Mouse (Mus musculus) layer of hippocampus, adult 18-20 months (tissue): Measurements from ENCODE around the gene Ddit4. TPM values are rescaled to one million over a fixed set of nuclear protein-coding genes. Genes with fewer than 3 reads are reported as not detected.
A peak's percentile ranks its signal among the peaks of the same experiment; 100 is the strongest.

Source experiments
- DNase-seq, 2 experiments: peaks; one replicate each; pipeline ENCODE4 v3.0.0; 2022; ENCODE audit warnings: low spot score in 2 of 2
- total RNA-seq, 2 experiments: library from RNA; stranded (reverse); gene quantifications; 2 replicates each; pipeline ENCODE4 v1.2.3; 2021

Gene Ddit4
- total RNA-seq, 2 experiments from 2014 or later: 69.7 to 89.5 TPM

GRCm38 (mm10) chr10:59949783-59950605 is 1.6 kb downstream of the Ddit4 start:
- no peak for DNase-seq

GRCm38 (mm10) chr10:59949255-59949648 is 2.4 kb downstream of the Ddit4 start:
- DNase-seq: no peak

- DNase-seq: no peak
Measured at GRCm38 (mm10) chr10:59948363-59949254, 3.0 kb downstream of the Ddit4 start.

- DNase-seq: no peak
Measured at GRCm38 (mm10) chr10:59947296-59948073, 4.1 kb downstream of the Ddit4 start.

- no peak for DNase-seq
Measured at GRCm38 (mm10) chr10:59946362-59946761, 5.3 kb downstream of the Ddit4 start.

DNA sequence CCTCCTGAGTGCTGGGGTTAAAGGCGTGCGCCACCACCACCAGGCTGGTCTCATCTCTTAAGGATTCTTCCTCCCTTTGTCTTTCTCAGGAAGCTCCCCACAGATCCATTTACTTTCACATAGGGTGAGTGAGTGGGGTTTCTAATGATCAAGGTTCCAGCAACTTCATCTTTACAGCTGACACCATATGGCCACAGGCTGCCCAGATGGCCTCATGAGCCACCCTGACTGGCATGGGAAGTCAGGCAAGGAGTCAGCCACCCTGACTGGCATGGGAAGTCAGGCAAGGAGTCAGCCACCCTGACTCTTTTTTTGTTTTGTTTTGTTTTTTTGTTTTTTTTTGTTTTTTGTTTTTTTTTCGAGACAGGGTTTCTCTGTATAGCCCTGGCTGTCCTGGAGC is 6.2 kb downstream of the Ddit4 start:
- DNase-seq: no peak

DNA sequence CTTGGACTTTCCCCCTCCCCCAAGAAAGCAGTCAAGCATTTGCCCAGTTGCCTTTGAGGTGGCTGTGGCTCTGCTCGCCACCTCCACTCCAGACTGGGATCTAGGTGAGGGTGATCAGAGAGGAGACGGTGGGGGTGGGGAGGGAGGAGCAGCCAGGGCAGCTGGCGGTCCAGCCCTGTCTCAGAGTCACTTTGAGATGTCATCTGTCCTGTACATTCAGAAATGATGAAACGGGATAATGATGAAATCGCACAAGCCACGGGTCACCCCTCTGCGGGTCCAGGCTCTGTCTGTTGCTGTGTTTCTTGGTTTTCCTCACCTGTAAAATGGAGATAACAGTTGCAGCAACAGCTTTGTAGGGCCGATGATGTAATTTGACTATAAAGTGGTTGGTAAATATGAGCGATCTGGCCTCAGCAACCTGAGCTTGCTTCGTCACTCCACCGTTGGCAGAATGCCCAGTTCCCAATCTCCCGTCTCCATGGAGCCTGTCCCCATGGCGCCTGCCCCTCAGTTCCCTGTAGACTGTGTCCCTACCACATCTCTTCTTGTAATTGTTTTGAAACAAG is 8.1 kb downstream of the Ddit4 start:
- DNase-seq: peak; percentile 83 to 93

DNA sequence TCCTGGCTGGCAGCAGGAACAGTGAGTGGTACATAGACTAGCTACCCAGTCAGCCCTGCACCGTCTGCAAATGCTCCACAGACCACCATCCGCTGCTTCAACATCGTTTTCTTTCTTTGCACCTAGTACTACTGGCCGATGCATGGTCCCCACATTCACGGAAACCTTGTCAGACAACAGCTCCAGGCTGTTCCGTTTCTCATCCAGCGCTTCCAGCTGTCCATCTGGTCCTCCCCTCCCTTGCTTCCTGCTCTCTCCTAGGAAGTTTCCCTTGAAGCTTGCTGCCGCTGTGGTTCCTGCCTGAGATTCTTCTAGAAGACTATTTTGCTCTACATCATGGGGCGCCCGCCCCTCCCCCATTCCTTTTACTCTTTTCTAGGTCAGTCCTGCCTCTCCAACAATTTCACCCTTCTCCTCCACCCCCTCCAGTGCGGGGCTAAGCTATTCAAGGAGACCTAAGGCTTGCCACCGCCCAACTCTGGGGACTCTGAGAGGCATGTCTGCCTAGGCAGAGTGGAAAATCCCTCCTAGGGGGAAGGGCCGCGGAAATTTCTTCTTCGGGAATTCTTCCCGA is 8.7 kb downstream of the Ddit4 start:
- peak; percentile 40 to 80 for DNase-seq

DNA sequence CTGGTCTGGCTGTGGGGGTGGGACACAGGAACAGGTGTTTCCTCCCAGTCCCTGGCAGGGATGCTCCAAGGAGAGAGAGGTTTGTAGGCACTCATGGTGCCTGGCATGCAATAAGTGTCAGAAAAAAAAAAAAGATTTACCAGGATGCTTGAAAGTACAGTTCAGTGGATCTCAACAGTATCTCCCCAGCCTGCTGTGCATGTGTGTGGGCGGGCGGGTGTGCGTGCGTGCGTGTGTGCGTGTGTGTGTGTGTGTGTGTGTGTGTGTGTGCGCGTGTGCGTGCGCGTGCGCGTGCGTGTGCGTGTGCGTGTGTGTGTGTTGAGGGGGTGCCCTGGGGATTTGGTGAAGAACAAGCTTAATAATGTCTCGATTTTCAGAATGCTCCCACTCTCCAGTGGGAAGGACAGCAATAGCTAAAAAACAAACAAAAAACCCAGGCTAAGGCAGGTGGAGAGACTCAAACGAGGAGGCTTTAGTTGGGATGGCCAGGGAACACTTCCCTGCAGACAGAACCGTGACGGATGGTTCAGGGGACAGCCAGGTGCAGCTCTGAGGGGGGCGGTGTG is 9.3 kb downstream of the Ddit4 start:
- peak in 1 of 2 experiments; percentile 61 for DNase-seq

DNA sequence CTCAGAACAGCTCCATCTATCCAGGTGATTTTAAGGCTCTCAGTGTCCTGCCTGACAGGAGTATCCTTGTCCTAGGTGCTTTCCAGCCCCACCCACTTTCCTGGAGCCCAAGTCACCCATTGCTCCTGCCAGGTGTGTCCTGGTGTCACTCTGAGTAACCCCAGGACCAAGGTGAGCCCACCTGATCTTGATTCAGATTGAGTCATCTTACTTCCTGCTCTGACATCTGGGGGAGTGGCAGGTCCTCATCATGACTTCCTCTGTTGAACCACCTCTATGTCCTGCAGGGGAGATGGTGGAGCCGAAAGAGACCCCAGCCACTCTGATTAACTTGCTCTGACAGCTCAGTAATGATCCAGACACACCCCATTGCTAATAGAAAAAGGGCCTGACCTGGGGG is 12.6 kb downstream of the Ddit4 start:
- DNase-seq: no peak

- DNase-seq: no peak
Measured at GRCm38 (mm10) chr10:59938662-59939061, 13.0 kb downstream of the Ddit4 start.

DNA sequence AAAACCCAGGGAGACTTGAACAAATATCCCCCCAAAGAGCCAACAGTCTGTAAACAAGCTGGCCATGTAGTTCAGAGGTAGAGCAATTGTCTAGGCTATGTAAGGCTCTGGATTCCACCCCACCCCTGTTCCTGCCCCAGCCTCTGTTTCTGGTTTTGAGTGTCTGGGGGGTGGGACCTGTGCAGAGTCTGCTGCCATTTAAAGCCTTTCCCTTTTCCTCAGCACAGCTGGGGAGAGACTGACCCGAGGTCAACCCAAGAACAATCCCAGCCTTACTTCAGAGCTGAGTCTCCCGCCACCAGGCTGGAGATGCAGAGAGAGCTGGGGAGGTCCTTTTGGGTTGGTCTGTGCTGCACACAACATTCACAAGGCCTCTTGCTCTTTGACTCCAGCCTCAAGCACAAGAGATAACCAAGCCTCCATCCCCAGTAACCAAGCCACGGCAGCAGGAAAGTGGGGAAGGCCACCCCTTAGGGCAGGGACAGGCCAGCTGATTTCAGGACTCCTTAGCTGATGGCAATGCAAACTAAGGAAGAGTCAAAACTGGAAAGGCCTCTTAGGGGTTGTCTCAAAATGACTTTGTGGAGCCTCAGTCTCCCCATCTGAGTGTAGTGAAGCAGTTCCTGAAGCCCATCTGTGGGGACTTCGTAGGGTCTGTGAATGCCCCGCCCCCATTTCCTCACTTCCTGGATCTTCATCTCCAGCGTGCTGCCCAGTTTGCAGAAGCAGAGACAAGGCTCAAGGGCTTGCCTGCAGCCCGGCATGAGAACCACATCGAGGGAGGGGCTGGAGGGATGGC is 15.4 kb downstream of the Ddit4 start:
- DNase-seq: no peak

- no peak for DNase-seq
Measured at GRCm38 (mm10) chr10:59934039-59934438, 17.6 kb downstream of the Ddit4 start.

- no peak for DNase-seq
Measured at GRCm38 (mm10) chr10:59932521-59932920, 19.1 kb downstream of the Ddit4 start.

DNA sequence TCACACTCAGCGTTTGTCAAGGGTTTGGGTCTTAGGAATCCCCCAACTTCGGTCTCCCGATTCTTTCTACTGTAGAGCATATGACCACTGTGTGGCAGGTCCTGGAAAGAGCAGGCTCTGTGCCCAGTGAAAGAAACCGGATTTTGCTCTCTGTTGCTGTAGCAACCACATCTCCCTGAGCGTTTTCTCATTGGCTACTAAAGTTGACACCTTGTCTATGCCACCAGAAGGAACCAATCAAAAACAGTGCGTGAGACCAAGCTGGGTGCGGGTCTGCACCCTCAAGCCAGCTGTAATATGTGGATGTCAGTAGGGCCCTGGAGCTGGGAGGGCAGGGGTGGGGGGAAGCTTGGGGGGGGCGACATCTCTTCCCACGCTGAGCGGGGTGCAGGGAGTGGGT is 20.6 kb downstream of the Ddit4 start:
- peak in 1 of 2 experiments; percentile 60 for DNase-seq

- DNase-seq: no peak
Measured at GRCm38 (mm10) chr10:59929205-59929604, 22.4 kb downstream of the Ddit4 start.

- no peak for DNase-seq
Measured at GRCm38 (mm10) chr10:59924305-59924704, 27.3 kb downstream of the Ddit4 start.

DNA sequence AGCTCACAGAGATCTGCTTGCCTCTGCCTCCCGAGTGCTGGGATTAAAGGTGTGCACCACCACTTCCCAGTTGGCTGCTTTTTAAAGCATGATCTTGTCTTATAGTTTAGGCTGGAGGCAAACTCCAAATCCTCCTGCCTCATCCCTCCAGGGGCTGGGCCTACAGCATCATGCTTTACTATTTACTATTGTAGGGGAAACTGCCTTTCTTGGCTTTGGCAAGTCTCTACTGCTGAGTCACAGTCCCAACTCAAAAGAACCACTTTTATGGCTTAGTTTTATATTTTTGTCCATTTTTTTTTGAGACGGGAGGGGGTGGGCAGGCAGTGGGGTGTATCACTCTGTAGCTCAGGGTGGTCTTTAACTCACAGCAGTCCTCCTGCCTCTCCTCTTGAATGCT is 28.1 kb downstream of the Ddit4 start:
- DNase-seq: no peak
